Mouse (Mus musculus) C2C12 (cell line): ENCODE data around the gene Ckmt2.

ENCODE experiments used
- CTCF ChIP-seq: IDR thresholded peaks from one replicate; pipeline ENCODE4 v1.5.1; 2011; ENCODE audit not compliant: control insufficient read depth, insufficient read depth, insufficient read length
- MYOD1 ChIP-seq: IDR thresholded peaks from one replicate; pipeline ENCODE4 v1.6.1; 2011; ENCODE audit warnings: low read depth; ENCODE audit not compliant: control insufficient read depth, insufficient read length

DNA sequence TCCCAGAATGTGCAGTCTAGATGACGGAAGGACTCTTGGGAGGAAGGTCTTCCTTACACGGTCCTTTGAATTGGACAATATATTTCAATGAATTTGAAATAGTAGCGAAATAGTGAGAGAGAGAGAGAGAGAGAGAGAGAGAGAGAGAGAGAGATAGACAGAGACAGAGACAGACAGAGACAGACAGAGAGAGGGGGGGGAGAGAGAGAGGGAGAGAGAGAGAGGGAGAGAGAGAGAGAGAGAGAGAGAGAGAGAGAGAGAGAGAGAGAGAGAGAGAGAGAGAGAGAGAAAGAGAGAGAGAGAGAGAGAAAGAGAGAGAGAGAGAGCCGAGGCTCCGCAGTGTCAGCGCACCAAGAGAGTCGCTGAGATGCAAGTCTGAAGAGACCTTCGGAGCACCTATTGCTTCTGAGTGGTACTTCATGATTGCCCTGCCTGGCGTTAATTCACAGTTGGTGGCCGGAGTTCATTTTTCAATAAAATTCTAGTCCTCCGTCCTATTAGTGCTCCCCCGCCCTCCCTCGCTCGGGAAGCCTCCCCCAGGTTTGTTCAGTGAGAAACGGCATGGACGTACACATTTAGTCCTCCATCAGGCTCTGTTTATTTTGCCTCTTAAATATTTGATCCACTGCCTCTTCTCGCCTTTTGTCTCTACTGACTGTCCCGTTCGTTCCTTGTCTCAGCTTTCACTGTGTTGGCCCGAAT is 68.7 kb downstream of the Ckmt2 start:
- TF ChIP-seq CTCF = no peak
- TF ChIP-seq MYOD1 = no peak
